Mouse (Mus musculus): ENCODE measurements at regions not wholly inside any gene's neighbourhood (a gene's known extent, or its start where the extent isn't known, plus 50 kb on each side); places are given as distances from the start of the nearest gene placed in this dataset.

DNA sequence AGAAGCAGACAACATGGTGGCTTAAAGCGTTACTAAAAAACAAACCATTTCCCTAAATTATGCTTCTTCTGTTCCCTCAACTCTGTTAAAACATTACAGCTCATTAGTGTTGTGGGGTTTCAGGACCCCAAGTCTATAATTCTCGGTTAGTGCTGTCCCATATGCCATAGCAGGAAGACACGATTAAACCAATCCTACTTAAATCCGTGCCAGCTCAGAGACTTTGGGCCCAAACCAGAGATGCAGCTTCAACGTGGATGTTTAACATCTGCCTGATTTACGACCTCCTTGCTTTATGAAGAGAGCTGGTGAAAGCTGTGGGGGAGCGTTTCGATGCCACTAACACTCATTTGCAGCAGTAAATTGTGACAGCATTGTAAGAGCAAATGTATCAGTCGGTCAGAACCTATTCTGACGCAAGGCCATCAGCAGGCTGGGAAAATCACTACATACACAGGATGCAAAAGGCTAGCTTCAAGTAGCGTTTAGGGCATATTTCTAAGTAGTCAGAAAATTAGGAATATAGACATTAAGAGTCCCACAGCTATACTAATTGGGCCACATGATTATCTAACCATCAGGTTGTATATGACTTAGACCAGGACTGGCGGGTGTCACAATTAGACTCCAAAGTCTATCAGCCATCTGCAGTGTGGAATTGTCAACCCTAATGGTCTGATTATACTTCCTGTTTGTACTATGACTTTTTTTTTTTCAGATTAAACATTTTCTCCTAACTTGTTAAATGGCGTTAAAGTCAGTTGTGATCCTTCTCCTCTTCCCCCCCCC is 333.1 kb upstream of the Gm6657 start:
- TF ChIP-seq CTCF (IDR thresholded peaks at IDR 0.05; ENCODE audit: low read depth, low read length) (no peak), TAL1 (conservative IDR thresholded peaks at IDR 0.05; ENCODE audit: low read depth, low read length) (no peak)
